Mouse (Mus musculus): ENCODE measurements around the gene Megf8. TPM values are rescaled to one million over a fixed set of nuclear protein-coding genes. Genes with fewer than 3 reads are reported as not detected.

The Megf8 gene
- polyA plus RNA-seq, 1 experiment, result 41.0 TPM

- no peak for TF ChIP-seq POLR2A (IDR thresholded peaks at IDR 0.05; ENCODE audit: insufficient read length, low read depth)
- Histone ChIP-seq H3K36me3 (ENCODE audit: control insufficient read depth, insufficient read depth) (peaks cover 8% of the 10 kb centered on the region), H3K4me3 (no peak overlapping the region), H3K27me3 (ENCODE audit: control insufficient read depth, insufficient read depth, insufficient read length) (no peaks in the 10 kb centered on the region), H3K79me2 (ENCODE audit: control insufficient read depth, insufficient read depth) (no peaks in the 10 kb centered on the region), H3K4me2 (ENCODE audit: low read depth) (no peak overlapping the region), H3ac (ENCODE audit: control insufficient read depth, insufficient read length) (no peak overlapping the region)
Observed at GRCm38 (mm10) chr7:25292107-25292506, 24.9 kb upstream of the Megf8 start.

- H3K36me3 ChIP-seq (ENCODE audit: control insufficient read depth, insufficient read depth), result peaks cover 8% of the 10 kb centered on the region
- no peak overlapping the region for H3ac ChIP-seq (ENCODE audit: control insufficient read depth, insufficient read length)
- H3K4me2 ChIP-seq (ENCODE audit: low read depth), result no peak overlapping the region
- no peaks in the 10 kb centered on the region for H3K27me3 ChIP-seq (ENCODE audit: control insufficient read depth, insufficient read depth, insufficient read length)
- TF ChIP-seq SRF (IDR thresholded peaks at IDR 0.05; ENCODE audit: control insufficient read depth, insufficient read length, low read depth) (no peak), E2F4 (IDR thresholded peaks at IDR 0.05; ENCODE audit: insufficient read depth) (no peak), POLR2A (IDR thresholded peaks at IDR 0.05; ENCODE audit: insufficient read length, low read depth) (no peak), MYOG (IDR thresholded peaks at IDR 0.05; ENCODE audit: control insufficient read depth in 1 of 3, insufficient read depth in 1 of 3, insufficient read length in 2 of 3, low read depth in 2 of 3) (no peak), TCF12 (IDR thresholded peaks at IDR 0.05; ENCODE audit: insufficient read depth, poor library complexity, severe bottlenecking) (no peak), TCF3 (IDR thresholded peaks at IDR 0.05; ENCODE audit: insufficient read length, low read depth) (no peak), USF1 (IDR thresholded peaks at IDR 0.05; ENCODE audit: low read depth) (no peak), MYOD1 (IDR thresholded peaks at IDR 0.05; ENCODE audit: control insufficient read depth in 1 of 3, insufficient read length in 2 of 3, low read depth in 2 of 3) (no peak), MAX (IDR thresholded peaks at IDR 0.05; ENCODE audit: low read depth) (no peak), CEBPB (IDR thresholded peaks at IDR 0.05; ENCODE audit: insufficient read depth, poor library complexity, severe bottlenecking) (no peak), POLR2AphosphoS2 (IDR thresholded peaks at IDR 0.05; ENCODE audit: insufficient read length, low read depth) (no peak)
- no peaks in the 10 kb centered on the region for H3K79me2 ChIP-seq (ENCODE audit: control insufficient read depth, insufficient read depth)
- no peak overlapping the region for H3K4me3 ChIP-seq
Observed at GRCm38 (mm10) chr7:25293191-25293739, 23.7 kb upstream of the Megf8 start.

- no peak overlapping the region for H3K4me2 ChIP-seq (ENCODE audit: low read depth)
- no peaks in the 10 kb centered on the region for H3K79me2 ChIP-seq (ENCODE audit: control insufficient read depth, insufficient read depth)
- no peak for TF ChIP-seq MYOG (IDR thresholded peaks at IDR 0.05; ENCODE audit: control insufficient read depth in 1 of 3, insufficient read depth in 1 of 3, insufficient read length in 2 of 3, low read depth in 2 of 3)
- peak; percentile 11 for TF ChIP-seq POLR2A (IDR thresholded peaks at IDR 0.05; ENCODE audit: insufficient read length, low read depth)
Observed at GRCm38 (mm10) chr7:25294495-25294894, 22.5 kb upstream of the Megf8 start.

GRCm38 (mm10) chr7:25294960-25295722 lies 21.8 kb upstream of the Megf8 start:
- Histone ChIP-seq H3K27me3 (ENCODE audit: control insufficient read depth, insufficient read depth, insufficient read length) (no peaks in the 10 kb centered on the region), H3K4me3 (no peak overlapping the region), H3K4me2 (ENCODE audit: low read depth) (no peak overlapping the region), H3K36me3 (ENCODE audit: control insufficient read depth, insufficient read depth) (no peaks in the 10 kb centered on the region), H3ac (ENCODE audit: control insufficient read depth, insufficient read length) (no peak overlapping the region), H3K79me2 (ENCODE audit: control insufficient read depth, insufficient read depth) (no peaks in the 10 kb centered on the region)
- TF ChIP-seq TCF12 (IDR thresholded peaks at IDR 0.05; ENCODE audit: insufficient read depth, poor library complexity, severe bottlenecking) (no peak), POLR2A (IDR thresholded peaks at IDR 0.05; ENCODE audit: insufficient read length, low read depth) (no peak), REST (IDR thresholded peaks at IDR 0.05; ENCODE audit: insufficient read depth, insufficient read length) (no peak), POLR2AphosphoS2 (IDR thresholded peaks at IDR 0.05; ENCODE audit: insufficient read length, low read depth) (peak; percentile 50), SRF (IDR thresholded peaks at IDR 0.05; ENCODE audit: control insufficient read depth, insufficient read length, low read depth) (no peak)

More at GRCm38 (mm10) chr7:25294495-25294894, 22.5 kb upstream of the Megf8 start:
- Histone ChIP-seq H3ac (ENCODE audit: control insufficient read depth, insufficient read length) (no peak overlapping the region), H3K27me3 (ENCODE audit: control insufficient read depth, insufficient read depth, insufficient read length) (no peaks in the 10 kb centered on the region), H3K4me3 (no peak overlapping the region), H3K36me3 (ENCODE audit: control insufficient read depth, insufficient read depth) (peaks cover 5% of the 10 kb centered on the region)

- Histone ChIP-seq H3K79me2 (ENCODE audit: control insufficient read depth, insufficient read depth) (no peaks in the 10 kb centered on the region), H3K4me2 (ENCODE audit: low read depth) (peak overlapping the region; percentile 63), H3K27me3 (ENCODE audit: control insufficient read depth, insufficient read depth, insufficient read length) (no peaks in the 10 kb centered on the region), H3K36me3 (ENCODE audit: control insufficient read depth, insufficient read depth) (no peaks in the 10 kb centered on the region), H3ac (ENCODE audit: control insufficient read depth, insufficient read length) (peak overlapping the region; percentile 86), H3K4me3 (peak overlapping the region; percentile 57)
- TF ChIP-seq E2F4 (IDR thresholded peaks at IDR 0.05; ENCODE audit: insufficient read depth), result no peak
- TF ChIP-seq MYOD1 (IDR thresholded peaks at IDR 0.05; ENCODE audit: control insufficient read depth in 1 of 3, insufficient read length in 2 of 3, low read depth in 2 of 3), result peak in 1 of 3 experiments; percentile 13
Observed at GRCm38 (mm10) chr7:25296945-25297453, 20.0 kb upstream of the Megf8 start.
